26 mouse cellular contexts compared by ENCODE assay signal in the genomic region with DNA sequence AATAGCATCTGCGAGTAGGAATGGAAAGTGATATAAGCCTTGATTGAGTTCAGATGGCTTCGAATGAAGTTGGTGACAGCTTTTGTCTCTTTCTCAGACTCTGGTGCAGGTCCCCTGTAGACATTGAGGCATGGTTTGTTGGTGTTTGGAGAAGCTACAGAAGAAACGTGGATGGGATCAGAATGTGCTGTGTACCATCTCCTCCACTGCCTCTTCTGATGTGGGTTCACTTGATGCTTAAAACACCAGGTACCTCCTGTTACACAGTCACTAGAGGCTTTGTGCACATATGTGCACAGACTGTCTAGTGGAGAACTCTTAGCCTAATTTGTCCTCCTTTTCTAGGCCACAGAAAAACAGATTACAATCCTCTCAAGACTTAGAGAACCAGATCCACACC. TPM values are rescaled to one million over a fixed set of nuclear protein-coding genes. Genes with fewer than 3 reads are reported as not detected.
"Had no signal": no experiment of that assay in that cellular context is flagged by ENCODE, and none has a peak within 500 bp of the region (broad histone marks: within the 10 kb centered on the region; RNA-seq: fewer than 3 reads in every experiment).

No protein-coding gene starts in this region.

- H3K36me3 ChIP-seq: liver, embryonic 13.5 days; neural tube, embryonic 13.5 days; stomach, embryonic 15.5 days had no signal

- H3K4me3 ChIP-seq: left cerebral cortex, adult 2 months; liver, embryonic 13.5 days; neural tube, embryonic 13.5 days; stomach, embryonic 15.5 days had no signal

- H3K9me3 ChIP-seq: liver, embryonic 13.5 days; neural tube, embryonic 13.5 days; stomach, embryonic 15.5 days had no signal

- H3K9ac ChIP-seq: liver, embryonic 13.5 days; neural tube, embryonic 13.5 days; stomach, embryonic 15.5 days had no signal

- H3K27me3 ChIP-seq: liver, embryonic 13.5 days; neural tube, embryonic 13.5 days; stomach, embryonic 15.5 days had no signal

- H3K27ac ChIP-seq: left cerebral cortex, adult 2 months; liver, embryonic 13.5 days; neural tube, embryonic 13.5 days; stomach, embryonic 15.5 days had no signal

- H3K4me2 ChIP-seq: liver, embryonic 13.5 days; midbrain, embryonic 11.5 days; neural tube, embryonic 13.5 days; stomach, embryonic 15.5 days had no signal

- H3K4me1 ChIP-seq: liver, embryonic 13.5 days; neural tube, embryonic 13.5 days; stomach, embryonic 15.5 days had no signal

- ATAC-seq: intestine, embryonic 16.5 days had no signal

- DNase-seq: kidney, adult 18-20 months; kidney, adult 9 months; kidney, postnatal 14 days; kidney, postnatal 4 days; layer of hippocampus, postnatal 36 days; liver, embryonic 13.5 days; lung, adult 2 months; lung, postnatal 14 days; lung, postnatal 4 days; midbrain, embryonic 14.5 days; retina, postnatal 1 day; right cerebral cortex, postnatal 25 days; spleen, adult 18-20 months had no signal

RNA-seq across cellular contexts. Expression of gene Cpa3, which starts 19.8 kb away (rescaled TPM):
- total RNA-seq: layer of hippocampus, adult 18-20 months; left cerebral cortex, adult 2 months; left cerebral cortex, postnatal 36 days had no signal
- polyA plus RNA-seq: liver, adult 2 months had no signal

RNA-seq across cellular contexts. Expression of gene Cpb1, which starts 53.4 kb away (rescaled TPM):
- total RNA-seq: layer of hippocampus, postnatal 36 days; left cerebral cortex, adult 2 months; left cerebral cortex, postnatal 36 days; megakaryocyte progenitor cell, adult 5-6 weeks; megakaryocyte-erythroid progenitor cell, adult 5-6 weeks; midbrain, postnatal 0 days; neutrophil, adult 5-6 weeks had no signal
- polyA plus RNA-seq: limb, embryonic 11.5 days; liver, adult 2 months; midbrain, embryonic 11.5 days; midbrain, embryonic 14.5 days had no signal
